Mouse (Mus musculus): ENCODE data around the gene Ptgr1.

Ptgr1 gene

GRCm38 (mm10) chr4:58986540-58987190 lies at the start of gene Ptgr1:
Ptgr1 (minus strand) TSS chr4:58987119.
- DNase-seq (ENCODE audit: low spot score in 2 of 2): peak; percentile 49 to 68

GRCm38 (mm10) chr4:59035786-59036350 lies 48.9 kb upstream of the Ptgr1 start:
- DNase-seq (ENCODE audit: low spot score in 2 of 2): no peak

DNA sequence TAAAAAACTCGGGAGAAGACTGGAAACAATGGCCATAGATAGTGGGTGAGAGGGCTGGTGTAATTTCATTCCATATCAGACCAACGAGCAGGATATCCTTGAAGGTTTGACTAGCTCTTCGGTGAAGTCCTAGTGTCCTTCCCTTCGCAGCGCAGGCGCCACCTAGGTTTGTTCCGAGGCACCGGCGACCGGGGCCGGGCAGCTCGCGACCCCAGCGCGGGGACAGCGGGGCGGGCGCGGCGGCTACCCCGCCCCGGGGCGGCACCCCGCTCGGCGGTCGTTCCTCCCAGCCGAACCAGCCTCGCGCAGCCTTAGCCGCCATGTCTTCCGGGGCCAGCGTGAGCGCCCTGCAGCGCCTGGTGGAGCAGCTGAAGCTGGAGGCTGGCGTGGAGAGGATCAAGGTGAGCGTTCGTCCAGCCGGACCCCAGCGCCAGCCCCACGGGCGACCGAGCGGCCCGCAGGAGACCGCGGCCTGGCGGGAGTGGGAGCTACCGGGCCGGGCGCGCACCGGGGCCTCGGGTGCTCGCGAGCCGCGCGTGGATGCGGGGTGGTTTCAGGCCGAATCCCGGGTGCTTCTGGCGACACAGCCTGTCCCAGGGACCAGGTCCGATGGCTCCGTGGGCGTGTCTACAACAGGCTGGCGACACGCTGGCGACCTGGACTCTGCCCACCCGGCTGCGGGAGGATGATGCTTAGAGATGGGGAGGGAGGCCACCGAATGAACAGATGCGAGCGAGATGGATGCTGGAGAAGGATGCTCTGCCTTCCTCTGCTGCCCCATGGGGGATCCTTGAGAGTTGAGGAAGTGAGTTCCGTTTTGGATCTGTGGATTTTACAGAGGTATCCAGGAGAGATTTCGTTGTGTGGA lies 48.2 kb upstream of the Ptgr1 start, which contains the start of gene Gng10:
TSS of gene Gng10 (plus strand) at position 171 of the 868 bp plus-strand sequence.
- peak; percentile 41 to 62 for DNase-seq (ENCODE audit: low spot score in 2 of 2)

- DNase-seq (ENCODE audit: low spot score in 2 of 2): no peak
Observed at GRCm38 (mm10) chr4:59034325-59034917, 47.5 kb upstream of the Ptgr1 start.

DNA sequence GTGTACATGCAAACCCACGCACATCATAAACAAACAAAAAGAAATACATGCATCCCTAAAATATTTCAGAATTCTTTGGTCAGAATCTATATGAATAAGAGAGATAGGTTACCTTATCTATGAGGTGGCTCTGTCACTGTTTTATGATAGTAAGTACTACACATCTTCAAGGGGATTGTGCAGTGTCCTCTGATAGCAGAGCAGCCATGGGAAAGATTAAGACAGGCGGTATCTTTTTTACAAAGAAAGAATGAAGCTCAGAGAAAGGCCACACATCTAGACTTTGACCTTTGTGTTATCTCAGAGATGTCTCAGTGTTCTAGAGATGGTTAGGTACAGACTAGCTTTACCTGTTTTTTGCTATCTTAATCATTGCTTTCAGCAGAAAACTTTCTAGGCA lies 30.0 kb upstream of the Ptgr1 start:
- no peak for DNase-seq (ENCODE audit: low spot score in 2 of 2)

DNA sequence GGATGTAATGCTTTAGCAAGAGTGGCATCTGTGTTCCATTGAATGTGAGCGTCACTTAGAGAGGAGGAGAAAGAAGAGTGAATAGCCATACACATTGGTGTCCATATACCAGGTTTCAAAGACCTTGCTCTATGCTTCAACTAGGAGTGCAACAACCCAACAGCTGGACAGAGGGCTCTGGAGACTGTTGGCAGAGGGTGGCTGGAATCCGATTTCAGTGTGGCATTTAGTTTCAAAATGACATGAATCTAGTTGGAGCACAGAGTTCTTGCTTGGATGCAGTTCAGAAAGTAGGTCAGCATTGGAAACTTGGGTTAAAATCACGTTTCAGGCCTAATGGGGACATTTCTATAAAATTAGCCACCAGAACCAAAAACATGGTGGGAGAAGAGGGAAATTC lies 28.3 kb upstream of the Ptgr1 start:
- DNase-seq (ENCODE audit: low spot score in 2 of 2): no peak

DNA sequence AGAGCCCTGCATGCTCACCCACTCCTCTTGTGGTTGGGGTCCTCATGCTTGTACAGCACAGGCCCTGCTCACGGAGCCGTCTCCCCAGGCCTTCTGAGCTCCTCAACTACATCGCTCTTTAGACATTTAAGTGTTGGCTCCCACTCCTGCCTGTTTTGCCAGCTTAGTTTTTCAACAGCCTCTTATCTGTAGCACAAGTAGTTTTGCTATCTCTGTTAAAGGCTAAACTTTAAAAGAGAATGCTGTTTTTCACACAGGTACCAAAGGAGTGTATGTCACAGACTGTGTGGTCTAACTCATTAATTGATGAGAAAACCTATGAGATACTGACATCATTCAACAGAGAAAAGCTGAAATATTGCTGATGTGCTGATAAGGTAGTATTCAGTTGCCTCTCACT lies 24.5 kb upstream of the Ptgr1 start:
- DNase-seq (ENCODE audit: low spot score in 2 of 2): no peak

GRCm38 (mm10) chr4:59009696-59010095 lies 22.8 kb upstream of the Ptgr1 start:
- DNase-seq (ENCODE audit: low spot score in 2 of 2): no peak

DNA sequence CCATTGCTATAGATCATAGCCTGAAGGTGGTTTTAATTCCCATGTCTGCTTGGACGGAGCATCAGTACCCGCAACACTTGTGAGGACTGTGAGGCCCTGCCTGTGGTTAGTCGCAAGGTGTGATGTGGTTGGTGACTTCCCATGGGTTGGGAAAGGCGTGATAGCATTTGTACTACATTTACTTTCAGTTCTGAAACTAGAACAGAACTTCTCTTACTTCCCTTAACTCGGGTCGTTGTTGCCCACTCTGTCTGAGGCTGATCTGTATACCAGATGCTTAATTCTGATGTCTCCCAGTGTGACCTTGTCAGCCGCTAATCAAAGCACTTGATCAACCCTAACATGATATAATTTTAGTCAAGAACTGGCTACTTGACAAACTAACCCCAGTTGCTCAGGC lies 22.3 kb upstream of the Ptgr1 start:
- DNase-seq (ENCODE audit: low spot score in 2 of 2): no peak

DNA sequence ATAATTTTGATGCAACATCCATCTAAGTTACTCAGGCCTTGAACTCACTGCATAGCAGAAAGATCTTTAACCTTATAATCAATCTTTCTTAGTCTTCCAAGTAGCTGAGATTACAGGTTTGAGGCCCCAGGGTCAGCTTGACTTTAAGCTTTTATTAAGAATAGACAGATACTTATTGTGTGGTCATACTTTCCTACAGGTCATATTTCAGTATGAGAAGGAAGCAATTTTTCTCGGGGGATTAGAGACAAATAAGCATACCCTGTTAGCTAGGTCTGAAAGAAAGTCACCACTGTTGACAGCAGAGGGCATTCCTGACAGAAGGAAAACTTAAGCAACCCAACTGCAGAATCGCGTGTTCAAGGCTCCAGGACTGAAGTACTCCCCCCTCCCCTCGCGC lies 21.1 kb upstream of the Ptgr1 start:
- DNase-seq (ENCODE audit: low spot score in 2 of 2): no peak

DNA sequence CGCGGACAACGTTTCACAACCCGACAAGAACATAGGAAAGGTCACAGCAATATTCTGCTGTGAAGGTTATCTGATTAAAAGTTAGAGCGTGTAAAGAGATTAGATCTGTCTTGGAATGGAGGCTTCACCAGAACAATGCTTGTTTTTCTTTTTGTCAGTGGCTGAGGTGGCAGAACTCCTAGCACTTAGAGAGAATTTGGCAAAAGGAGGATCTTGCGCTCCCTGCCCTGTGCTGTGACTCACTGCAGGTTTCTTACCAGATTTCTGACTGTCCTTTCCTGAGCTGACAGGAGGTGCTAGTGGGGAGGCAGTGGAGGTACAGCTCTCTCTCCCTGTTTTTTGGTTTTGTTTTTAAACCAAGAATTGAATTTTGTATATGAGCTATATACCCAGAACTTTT lies 20.1 kb upstream of the Ptgr1 start:
- no peak for DNase-seq (ENCODE audit: low spot score in 2 of 2)

- no peak for DNase-seq (ENCODE audit: low spot score in 2 of 2)
Observed at GRCm38 (mm10) chr4:59006211-59006610, 19.3 kb upstream of the Ptgr1 start.

DNA sequence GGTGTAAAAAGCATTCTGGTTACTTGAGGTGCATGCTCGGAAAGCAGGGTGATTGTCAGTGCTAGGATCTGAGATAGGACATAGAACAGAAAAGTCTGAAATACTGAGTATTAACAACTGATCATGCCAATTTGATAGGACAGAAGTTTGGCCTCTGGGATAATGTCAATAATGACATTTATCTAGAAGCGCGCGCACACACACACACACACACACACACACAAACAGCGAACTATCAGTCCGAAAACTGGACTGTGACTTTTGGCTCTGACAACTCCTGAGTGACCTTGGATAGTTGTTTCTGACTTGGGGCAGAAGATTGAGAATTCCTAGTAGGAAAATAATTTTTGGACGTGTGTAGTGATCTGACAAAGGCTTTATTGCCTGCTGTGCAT lies 16.9 kb upstream of the Ptgr1 start:
- DNase-seq (ENCODE audit: low spot score in 2 of 2): no peak

DNA sequence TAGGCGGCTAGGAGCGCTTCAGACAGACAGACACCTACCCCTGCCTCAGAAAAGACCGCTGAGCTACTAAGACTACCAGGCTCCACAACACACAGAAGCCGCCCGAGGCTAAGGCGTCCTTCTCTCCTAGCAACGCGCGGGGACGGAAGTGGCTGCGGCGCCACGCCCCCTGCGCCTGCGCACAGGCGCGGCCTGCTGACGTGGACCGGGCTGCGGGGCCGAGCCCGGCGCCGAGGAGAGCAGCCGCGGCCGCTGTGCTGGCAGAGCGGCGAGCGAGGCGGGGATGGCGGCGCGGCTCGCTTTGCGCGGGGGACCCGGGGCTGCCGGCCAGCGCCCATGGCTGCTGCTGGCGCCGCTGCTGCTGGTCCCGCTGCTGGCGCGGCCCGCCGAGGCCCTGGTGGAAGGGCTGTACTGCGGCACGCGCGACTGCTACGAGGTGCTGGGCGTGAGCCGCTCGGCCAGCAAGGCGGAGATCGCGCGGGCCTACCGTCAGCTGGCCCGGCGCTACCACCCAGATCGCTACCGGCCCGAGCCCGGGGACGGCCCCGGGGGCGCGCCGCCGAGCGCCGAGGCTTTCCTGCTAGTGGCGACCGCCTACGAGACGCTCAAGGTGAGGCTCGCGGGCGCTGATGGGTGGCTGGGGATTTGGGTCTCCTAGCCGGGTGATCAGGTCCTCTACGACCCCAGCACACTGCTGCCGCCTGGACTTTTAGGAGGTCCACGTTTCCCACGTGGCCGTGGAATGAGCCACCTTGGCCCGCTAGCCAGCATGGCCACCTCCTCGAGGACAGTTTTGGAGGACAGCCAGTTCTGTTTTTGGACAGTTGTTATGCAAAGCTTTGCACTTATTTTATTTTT lies 16.3 kb upstream of the Ptgr1 start, which contains the start of gene Gm20503:
TSS of gene Gm20503 (plus strand) at position 263 of the 858 bp plus-strand sequence.
- peak; percentile 73 to 81 for DNase-seq (ENCODE audit: low spot score in 2 of 2)

GRCm38 (mm10) chr4:59000614-59001013 lies 13.7 kb upstream of the Ptgr1 start:
- no peak for DNase-seq (ENCODE audit: low spot score in 2 of 2)

DNA sequence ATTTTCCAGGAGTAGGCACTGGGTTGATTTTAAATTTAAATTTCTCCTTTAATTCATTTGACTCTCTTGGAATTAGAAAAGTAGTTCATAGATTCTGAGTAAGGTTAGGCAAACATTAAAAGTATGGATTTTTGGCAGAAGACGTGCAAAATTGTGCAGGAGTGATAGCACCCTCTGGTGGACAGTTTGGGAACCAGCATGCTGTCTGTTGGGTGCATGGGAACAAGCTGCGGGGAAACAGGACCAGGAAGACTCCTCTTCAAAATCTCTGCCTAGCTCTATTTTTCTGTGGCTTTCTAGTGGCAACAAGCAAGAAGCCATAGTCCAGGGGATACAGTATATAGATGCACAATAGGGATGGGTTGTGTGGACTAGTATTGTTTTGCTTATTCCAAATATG lies 12.8 kb upstream of the Ptgr1 start:
- DNase-seq (ENCODE audit: low spot score in 2 of 2): peak; percentile 53 to 78

DNA sequence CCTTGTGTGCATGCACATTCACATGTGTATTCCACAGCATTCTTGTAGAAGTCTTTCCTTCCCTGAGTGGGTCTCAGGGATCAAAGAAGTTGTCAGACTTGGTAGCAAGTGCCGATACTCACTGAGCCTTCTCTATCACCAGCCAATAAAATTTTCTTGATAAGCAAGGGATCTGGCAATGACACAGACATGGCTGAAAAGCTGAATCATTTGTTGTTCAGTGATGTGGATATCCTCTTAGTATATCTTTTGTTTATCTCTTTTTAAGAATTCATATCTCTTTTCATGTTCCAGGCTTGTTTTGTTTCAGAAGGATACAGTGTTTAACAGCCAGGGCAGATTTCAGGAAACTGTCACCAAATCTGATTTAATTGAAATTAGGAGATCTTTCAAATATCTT lies 11.8 kb upstream of the Ptgr1 start:
- DNase-seq (ENCODE audit: low spot score in 2 of 2): no peak

DNA sequence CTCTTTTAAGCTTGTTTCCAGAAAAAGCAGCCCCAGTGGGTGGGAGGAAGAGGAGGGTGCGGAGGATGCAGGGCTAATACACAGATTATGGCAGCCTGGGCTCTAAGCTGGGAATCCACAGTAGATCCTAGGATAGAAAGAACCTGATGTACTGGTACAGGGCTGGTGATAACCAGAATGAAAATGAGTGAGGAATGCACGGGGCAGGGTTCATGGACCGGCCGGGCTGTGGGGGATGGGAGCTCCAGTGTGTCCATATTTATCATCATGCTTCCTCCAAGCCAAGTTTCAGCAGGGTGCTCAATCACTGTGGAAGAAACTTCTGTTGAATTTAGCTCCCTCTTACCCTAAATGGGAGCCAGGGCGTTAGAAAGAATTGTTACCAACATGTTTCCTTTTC lies 10.2 kb upstream of the Ptgr1 start:
- DNase-seq (ENCODE audit: low spot score in 2 of 2): no peak

DNA sequence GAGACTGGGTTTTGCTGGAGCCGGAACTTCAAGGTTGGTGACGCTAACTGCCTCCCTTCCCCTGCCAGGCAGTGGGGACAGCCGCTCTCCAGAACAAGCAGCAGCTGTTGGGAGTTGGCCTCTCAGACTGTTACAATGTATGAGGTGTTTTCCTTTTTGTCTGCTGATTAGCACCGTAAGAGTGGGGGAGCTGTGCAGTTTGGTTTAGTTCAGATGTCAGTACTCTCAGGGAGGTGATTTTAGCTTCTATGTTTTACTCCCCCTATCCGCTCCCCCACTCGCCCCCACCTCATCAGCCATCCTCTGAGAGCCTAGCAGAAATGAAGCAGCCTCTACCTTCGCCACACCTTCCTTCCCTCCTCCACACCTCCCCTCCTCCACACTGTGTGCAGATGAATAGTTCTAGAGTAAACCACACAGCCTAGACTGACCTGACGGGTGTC lies 8.4 kb upstream of the Ptgr1 start:
- no peak for DNase-seq (ENCODE audit: low spot score in 2 of 2)

DNA sequence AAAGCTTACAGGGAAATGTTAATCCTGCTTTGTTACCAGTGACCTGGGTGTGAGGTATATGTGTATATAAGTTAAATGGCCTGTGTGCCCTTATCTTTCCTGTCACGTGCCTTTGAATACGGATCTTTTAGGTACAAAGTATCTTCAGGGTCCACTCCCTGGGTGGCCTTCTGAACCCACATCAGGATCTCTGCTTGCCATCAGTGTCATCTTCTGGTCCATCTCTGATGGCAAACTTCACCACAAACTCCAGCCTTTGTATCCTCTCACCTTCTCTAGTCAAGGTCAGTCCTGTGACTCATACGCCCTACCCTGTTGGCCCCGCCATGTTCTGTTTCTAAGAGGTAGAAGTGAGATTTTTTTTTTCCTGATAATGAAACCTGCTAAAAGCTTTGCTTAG lies 7.8 kb upstream of the Ptgr1 start, which contains the start of gene Dnajc25:
TSS of gene Dnajc25 (plus strand) at position 301 of the 400 bp plus-strand sequence.
- DNase-seq (ENCODE audit: low spot score in 2 of 2): no peak

GRCm38 (mm10) chr4:58992195-58992594 lies 5.3 kb upstream of the Ptgr1 start:
- DNase-seq (ENCODE audit: low spot score in 2 of 2): no peak
